Mouse (Mus musculus) cerebellum, adult 8-10 months (tissue): ENCODE results near the gene Creb5.

Experiments used
- DNase-seq: peaks from one replicate; pipeline ENCODE4 v3.0.0; 2022

Creb5 gene

GRCm38 (mm10) chr6:53714908-53715321 is 427.8 kb downstream of the Creb5 start:
- no peak for DNase-seq

DNA sequence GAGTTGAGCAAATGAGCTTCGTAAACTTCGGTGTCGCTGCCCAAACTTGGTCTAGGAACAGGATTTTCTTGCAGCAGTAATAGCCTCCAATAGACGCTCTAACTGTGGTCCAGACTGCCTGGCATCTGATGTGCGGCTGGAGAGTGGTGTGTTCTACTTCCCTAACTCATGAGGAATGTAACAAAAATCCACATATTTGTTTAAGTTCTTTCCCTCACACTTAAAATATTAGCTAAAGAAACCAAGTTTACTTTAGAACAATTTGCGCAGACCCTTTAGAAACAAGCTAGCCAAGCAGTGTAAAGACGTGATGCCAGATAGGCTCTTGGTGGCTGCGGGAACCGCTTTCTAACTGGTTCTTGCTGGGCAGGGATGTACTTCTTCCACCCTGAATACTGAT is 428.9 kb downstream of the Creb5 start:
- DNase-seq, result no peak

DNA sequence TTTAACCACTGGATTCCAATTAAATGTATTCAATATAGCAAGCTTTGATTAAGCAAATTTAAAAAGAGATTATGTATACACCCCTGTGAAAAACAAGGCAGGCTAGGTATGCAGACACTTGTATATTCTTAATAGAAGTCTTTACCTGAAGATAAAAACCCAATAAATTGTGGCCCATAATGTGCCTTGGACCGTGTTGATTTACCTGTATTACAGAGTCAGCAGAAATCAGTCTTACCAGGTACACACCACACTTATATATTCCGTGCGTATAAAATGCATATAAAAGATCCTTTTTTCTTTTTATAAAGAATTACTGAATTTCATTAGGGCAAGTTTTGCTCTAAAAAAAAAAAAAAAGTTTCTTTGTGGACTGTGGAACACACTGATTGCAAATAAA is 432.9 kb downstream of the Creb5 start:
- DNase-seq, result no peak

GRCm38 (mm10) chr6:53721595-53721994 is 434.5 kb downstream of the Creb5 start:
- peak; percentile 80 for DNase-seq

GRCm38 (mm10) chr6:53722694-53723093 is 435.6 kb downstream of the Creb5 start:
- no peak for DNase-seq

DNA sequence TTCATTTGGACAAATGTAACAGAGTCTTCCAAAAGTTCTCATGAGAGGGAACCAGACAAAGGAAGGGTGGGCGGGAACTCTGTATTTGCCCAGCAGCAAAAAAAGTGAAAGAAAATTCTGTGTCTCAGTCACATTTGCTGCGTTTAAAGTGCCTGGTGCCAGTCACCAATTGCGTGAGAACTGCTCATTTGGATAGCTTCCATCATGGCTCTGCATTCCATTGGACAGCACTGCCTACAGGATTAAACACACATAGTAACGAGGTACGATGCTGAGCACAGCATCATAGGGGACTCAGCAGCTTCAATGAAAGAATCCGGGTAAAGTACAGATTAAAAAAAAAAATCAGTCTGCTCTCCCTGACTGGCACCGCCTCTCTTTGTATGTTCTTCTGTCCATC is 443.4 kb downstream of the Creb5 start:
- DNase-seq, result no peak

GRCm38 (mm10) chr6:53730996-53731485 is 444.0 kb downstream of the Creb5 start:
- DNase-seq, result no peak

DNA sequence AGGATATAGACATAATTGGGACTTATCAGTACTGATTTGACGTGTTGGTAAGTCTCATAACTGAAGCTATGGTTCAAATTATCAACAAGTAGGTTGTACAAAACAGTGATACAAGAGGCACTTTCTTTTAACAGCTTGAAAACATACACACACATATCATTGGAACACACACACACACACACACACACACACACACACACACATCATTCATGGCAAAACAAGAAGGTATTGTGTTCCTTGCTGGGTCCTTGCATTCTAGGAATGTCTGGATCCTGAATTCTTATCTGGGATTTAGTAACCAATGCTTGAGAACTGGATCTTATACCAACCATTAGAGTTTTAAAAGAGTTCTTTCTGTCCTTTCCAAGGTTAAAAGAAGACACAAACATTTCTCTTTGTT is 446.5 kb downstream of the Creb5 start:
- DNase-seq, result no peak

GRCm38 (mm10) chr6:53733999-53734398 is 446.9 kb downstream of the Creb5 start:
- no peak for DNase-seq

GRCm38 (mm10) chr6:53735696-53736095 is 448.6 kb downstream of the Creb5 start:
- no peak for DNase-seq

- DNase-seq, result no peak
Observed at GRCm38 (mm10) chr6:53738206-53738605, 451.1 kb downstream of the Creb5 start.

- DNase-seq, result no peak
Observed at GRCm38 (mm10) chr6:53741222-53741621, 454.2 kb downstream of the Creb5 start.
